Comparison of ENCODE assay signal across 8 mouse cellular contexts in genomic region chr9:7873511-7874211, GRCm38 (mm10). TPM values are rescaled to one million over a fixed set of nuclear protein-coding genes. Genes with fewer than 3 reads are reported as not detected.
DNase-seq lines count a peak whose midpoint lies in the region; ATAC-seq and TF ChIP-seq lines count a peak whose summit lies in the region.

No protein-coding gene starts in this region.

- intact Hi-C loops in left cerebral cortex, adult 2 months (cut with DNase I): no loop called here

- WGBS in heart, embryonic 13.5 days: 90% methylated on average over 8 of the region's 8 CpGs
- 90% methylated on average over 8 of the region's 8 CpGs for WGBS in macrophage (ENCODE audit: missing documents)

- peak overlapping the region; percentile 90 for H3K4me2 ChIP-seq in heart, embryonic 13.5 days

- H3K9me3 ChIP-seq in G1E (replicated peaks): no peaks in the 10 kb centered on the region
- no peaks in the 10 kb centered on the region for H3K9me3 ChIP-seq in heart, embryonic 13.5 days

- no peak for ATAC-seq in G1E (ENCODE audit: extremely low read depth, insufficient number of reproducible peaks, low FRiP score, poor library complexity, severe bottlenecking)
- no peak for ATAC-seq in heart, embryonic 13.5 days (ENCODE audit: extremely low read depth, insufficient number of reproducible peaks, low FRiP score, low TSS enrichment)
- ATAC-seq in granulocyte monocyte progenitor cell, adult 5-6 weeks (replicated peaks; ENCODE audit: poor library complexity, severe bottlenecking): no peak

- no peaks in the 10 kb centered on the region for H3K27me3 ChIP-seq in G1E (ENCODE audit: insufficient read depth, low read length)
- H3K27me3 ChIP-seq in heart, embryonic 13.5 days (replicated peaks): no peaks in the 10 kb centered on the region

- peaks cover 37% of the 10 kb centered on the region for H3K79me2 ChIP-seq in macrophage (ENCODE audit: inconsistent target)

- no peak overlapping the region; the same call in 1 of the 2 replicates for H3K27ac ChIP-seq in left cerebral cortex, adult 2 months
- no peak overlapping the region; the same call in 1 of the 2 replicates for H3K27ac ChIP-seq in heart, embryonic 13.5 days (replicated peaks)
- peak overlapping the region; percentile 74 for H3K27ac ChIP-seq in macrophage

- H3K36me3 ChIP-seq in G1E (replicated peaks): peaks cover 11% of the 10 kb centered on the region
- H3K36me3 ChIP-seq in heart, embryonic 13.5 days: no peaks in the 10 kb centered on the region
- no peaks in the 10 kb centered on the region for H3K36me3 ChIP-seq in macrophage (ENCODE audit: inconsistent target)

- no peak for DNase-seq in left cerebral cortex, adult 2 months (ENCODE audit: extremely low spot score in 1 of 2, low spot score in 2 of 2)
- DNase-seq in left cerebral cortex, adult 8-10 months (ENCODE audit: low spot score in 2 of 2): no peak
- no peak for DNase-seq in G1E (ENCODE audit: low spot score)
- no peak for DNase-seq in adrenal gland, postnatal 4 days (ENCODE audit: low spot score in 2 of 2)
- DNase-seq in spleen, postnatal 36 days (ENCODE audit: low spot score in 2 of 2): no peak

- peaks cover 46% of the 10 kb centered on the region for H3K4me1 ChIP-seq in G1E (ENCODE audit: insufficient read depth, low read depth, low read length)
- H3K4me1 ChIP-seq in heart, embryonic 13.5 days: no peaks in the 10 kb centered on the region

- H3K9ac ChIP-seq in heart, embryonic 13.5 days: no peak overlapping the region

- TF ChIP-seq CTCF in left cerebral cortex, adult 2 months (IDR thresholded peaks at IDR 0.05): peak; percentile 25
- no peak for TF ChIP-seq CTCF in G1E (IDR thresholded peaks at IDR 0.05; ENCODE audit: low read depth, low read length)

- no peak overlapping the region for H3K4me3 ChIP-seq in left cerebral cortex, adult 2 months
- H3K4me3 ChIP-seq in G1E (ENCODE audit: low read depth, low read length) (peak overlapping the region; percentile 75; the same call in 1 of the 2 replicates), macrophage (ENCODE audit: inconsistent target) (peak overlapping the region; percentile 44)
- H3K4me3 ChIP-seq in heart, embryonic 13.5 days: peak overlapping the region; percentile 74

RNA-seq across cellular contexts. Expression of gene Birc3, which starts 0.7 kb away (rescaled TPM):
- total RNA-seq in left cerebral cortex, adult 2 months (2021): 1 to 10 TPM; 2.9 to 3.9 TPM
- total RNA-seq in left cerebral cortex, adult 8-10 months (2022): 1 to 10 TPM; 1.9 to 4.3 (median 3.3) TPM
- 71.2 and 74.7 TPM in 2 replicates for total RNA-seq in G1E (2014; fragmentation: Nextera tagmentation)
- total RNA-seq in G1E (2017): 57.9 and 59.2 TPM in 2 replicates
- polyA plus RNA-seq in G1E (2012): 9.1 and 9.3 TPM in 2 replicates
- 3.8 and 5.3 TPM in 2 replicates for polyA plus RNA-seq in heart, embryonic 13.5 days (2015; fragmentation: Nextera tagmentation; extraction: Ambion mirVana)
- total RNA-seq in macrophage (2018; cell fraction: chromatin; rRNA removed): 1,000 to 10,000 TPM in 5 of 26 experiments, 100 to 1,000 TPM in 21; 167 to 1,519 (median 675) TPM
- 100 to 1,000 TPM in 17 of 26 experiments, 10 to 100 TPM in 9; 42.2 to 232 (median 128) TPM for total RNA-seq in macrophage (2018; cell fraction: cytosol; rRNA removed)
- 100 to 1,000 TPM; 109 to 776 (median 538) TPM for total RNA-seq in macrophage (2018; cell fraction: nucleus; rRNA removed)
- 21.4 to 66.0 TPM (median 37.6 TPM) in 3 replicates for polyA plus RNA-seq in macrophage (2018)
- 10 to 100 TPM; 31.1 to 33.3 TPM for total RNA-seq in adrenal gland, postnatal 4 days (2021)
- total RNA-seq in granulocyte monocyte progenitor cell, adult 5-6 weeks (2014; fragmentation: Nextera tagmentation): 21.6 and 34.6 TPM in 2 replicates
- 31.1 and 35.7 TPM in 2 replicates for total RNA-seq in granulocyte monocyte progenitor cell, adult 5-6 weeks (2017)

RNA-seq across cellular contexts. Expression of gene Birc2, which starts 36.8 kb away (rescaled TPM):
- 10 to 100 TPM; 31.0 to 38.1 TPM for total RNA-seq in left cerebral cortex, adult 2 months (2021)
- total RNA-seq in left cerebral cortex, adult 8-10 months (2022): 10 to 100 TPM; 31.2 to 35.3 (median 35.1) TPM
- total RNA-seq in G1E (2014; fragmentation: Nextera tagmentation): 64.3 and 71.4 TPM in 2 replicates
- total RNA-seq in G1E (2017): 46.4 and 50.9 TPM in 2 replicates
- 10.9 and 14.3 TPM in 2 replicates for polyA plus RNA-seq in G1E (2012)
- polyA plus RNA-seq in heart, embryonic 13.5 days (2015; fragmentation: Nextera tagmentation; extraction: Ambion mirVana): 21.6 and 22.7 TPM in 2 replicates
- 100 to 1,000 TPM in 8 of 26 experiments, 10 to 100 TPM in 18; 49.4 to 204 (median 85.4) TPM for total RNA-seq in macrophage (2018; cell fraction: chromatin; rRNA removed)
- 10 to 100 TPM; 14.0 to 29.8 (median 21.6) TPM for total RNA-seq in macrophage (2018; cell fraction: cytosol; rRNA removed)
- 100 to 1,000 TPM in 9 of 26 experiments, 10 to 100 TPM in 17; 47.2 to 191 (median 87.6) TPM for total RNA-seq in macrophage (2018; cell fraction: nucleus; rRNA removed)
- 10.9 to 18.8 TPM (median 13.6 TPM) in 3 replicates for polyA plus RNA-seq in macrophage (2018)
- 10 to 100 TPM; 68.3 to 72.0 TPM for total RNA-seq in adrenal gland, postnatal 4 days (2021)
- 25.5 and 30.8 TPM in 2 replicates for total RNA-seq in granulocyte monocyte progenitor cell, adult 5-6 weeks (2014; fragmentation: Nextera tagmentation)
- total RNA-seq in granulocyte monocyte progenitor cell, adult 5-6 weeks (2017): 39.1 and 40.0 TPM in 2 replicates

Comparison
In these comparisons a context has a peak if more than half of its experiments do, and no peak if none do; other contexts are left out.
1. RNA of gene Birc3, which starts 0.7 kb away (total RNA-seq): 57.9 to 74.7 TPM in G1E, 21.6 to 35.7 TPM in granulocyte monocyte progenitor cell, adult 5-6 weeks and 31.1 to 33.3 TPM in adrenal gland, postnatal 4 days; 2.9 to 3.9 TPM in left cerebral cortex, adult 2 months and 1.9 to 4.3 TPM in left cerebral cortex, adult 8-10 months; every median in the first group is over 4 times any median in the second.